Mouse (Mus musculus) embryonic fibroblast, embryonic 13.5 days (primary cell): ENCODE results near the gene Tmem263.

Source experiments
- CTCF ChIP-seq: IDR thresholded peaks from 2 replicates; pipeline ENCODE4 v1.5.1; 2011; ENCODE audit warnings: mild to moderate bottlenecking, control low read depth, low read length, moderate library complexity, borderline replicate concordance; ENCODE audit not compliant: insufficient read depth
- POLR2A ChIP-seq: IDR thresholded peaks from 2 replicates; pipeline ENCODE4 v1.6.1; 2011; ENCODE audit warnings: low read depth, mild to moderate bottlenecking, control low read depth, low read length, moderate library complexity

DNA sequence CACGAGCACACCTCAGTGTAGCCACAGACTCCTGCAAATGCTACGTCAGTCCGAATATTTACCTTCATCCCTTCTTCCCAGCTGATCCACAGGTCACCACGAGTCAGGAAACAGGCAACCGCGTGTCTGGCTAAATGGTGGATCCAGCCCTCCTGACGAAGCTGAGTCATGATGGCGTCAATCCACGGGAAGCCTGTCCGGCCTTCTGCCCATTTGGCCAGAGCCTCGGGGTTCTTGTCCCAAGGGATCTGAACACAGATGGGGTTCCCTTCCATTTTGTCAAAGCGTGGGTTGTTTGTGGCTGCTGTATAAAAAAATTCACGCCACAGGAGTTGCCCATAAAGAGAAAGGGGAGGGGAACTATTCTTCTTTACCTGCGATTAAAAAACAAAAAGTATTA, 43.9 kb downstream of the Tmem263 start:
- TF ChIP-seq POLR2A = no peak
- no peak for TF ChIP-seq CTCF
